Mouse (Mus musculus): ENCODE data around the gene Tctex1d4. TPM values are rescaled to one million over a fixed set of nuclear protein-coding genes. Genes with fewer than 3 reads are reported as not detected.

The Tctex1d4 gene
- total RNA-seq, 2 experiments from 2014 or later: not detected

Small RNAs within 50 kb of the gene (microRNA-seq; reads per million reads assigned to microRNA genes)
- not detected for gene Gm22398

Other genes with a start within 250 kb of the Tctex1d4 start
- 1 to 10 TPM; 5.6 to 6.5 TPM for gene Zswim5, start 249.4 kb upstream of the Tctex1d4 start, total RNA-seq (2021)
- gene Urod, start 132.4 kb upstream of the Tctex1d4 start, total RNA-seq (2021): 100 to 1,000 TPM; 136 to 141 TPM
- 10 to 100 TPM; 27.0 to 32.6 TPM for gene Hectd3, start 131.5 kb upstream of the Tctex1d4 start, total RNA-seq (2021)
- gene Eif2b3, start 107.4 kb upstream of the Tctex1d4 start, total RNA-seq (2021): 10 to 100 TPM; 32.9 to 34.1 TPM
- gene Ptch2, start 30.7 kb upstream of the Tctex1d4 start, total RNA-seq (2021): 10 to 100 TPM; 13.3 to 14.2 TPM
- gene Btbd19, start 1.1 kb upstream of the Tctex1d4 start, total RNA-seq (2021): 10 to 100 TPM in 1 of 2 experiments, 1 to 10 TPM in 1; 9.1 to 10.8 TPM
- 1 to 10 TPM; 4.8 to 5.7 TPM for gene Plk3, start 7.2 kb downstream of the Tctex1d4 start, total RNA-seq (2021)
- 1,000 to 10,000 TPM; 1,506 to 1,548 TPM for gene Rps8, start 29.4 kb downstream of the Tctex1d4 start, total RNA-seq (2021)
- 10 to 100 TPM; 16.0 to 16.5 TPM for gene Kif2c, start 55.8 kb downstream of the Tctex1d4 start, total RNA-seq (2021)
- 10 to 100 TPM; 50.7 to 56.9 TPM for gene Tmem53, start 125.2 kb downstream of the Tctex1d4 start, total RNA-seq (2021)
- gene Armh1, start 125.3 kb downstream of the Tctex1d4 start, total RNA-seq (2021): 1 to 10 TPM; 2.0 to 2.3 TPM